8 mouse cellular contexts compared by ENCODE assay signal in the genomic region with DNA sequence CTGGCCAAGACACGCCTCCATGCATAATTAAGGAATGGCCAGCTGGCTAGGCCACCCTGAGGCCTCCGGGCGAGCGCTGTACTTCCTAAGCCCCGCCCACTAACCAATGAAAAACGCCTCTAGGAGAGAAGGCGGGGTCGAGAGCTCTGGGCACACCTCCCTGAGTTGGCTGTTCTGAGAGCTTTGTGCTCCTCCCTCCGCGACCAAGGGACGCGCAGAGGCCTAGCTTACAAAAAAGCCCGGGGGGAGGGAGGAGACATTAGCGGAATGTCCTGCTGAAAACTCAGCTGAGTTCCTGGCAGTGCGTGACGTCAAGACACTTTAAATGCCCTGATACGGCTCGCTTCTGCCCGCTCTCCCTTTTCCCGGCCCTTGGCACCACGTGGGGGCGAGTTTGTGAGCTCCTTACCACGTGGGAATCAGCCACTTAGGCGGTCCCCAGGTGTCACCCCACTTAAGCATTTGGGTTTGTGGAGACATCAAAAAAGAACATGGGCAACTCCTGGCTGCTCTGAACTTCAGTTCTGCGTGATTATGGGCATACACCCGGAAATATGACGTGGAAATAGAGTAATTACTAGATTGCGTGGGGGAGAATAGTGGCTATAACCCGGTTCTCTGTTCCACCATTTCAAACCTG. TPM values are rescaled to one million over a fixed set of nuclear protein-coding genes. Genes with fewer than 3 reads are reported as not detected.
A peak's percentile ranks its signal among the peaks of the same experiment; 100 is the strongest.
DNase-seq lines count a peak whose midpoint lies in the region.

A gene (minus strand): TSS at position 29 of the 640 bp plus-strand sequence.

- peak within 1 kb of the TSS; percentile 100 for H3K4me3 ChIP-seq in megakaryocyte, embryonic 14.5 days (replicated peaks)

- H3K9me3 ChIP-seq in megakaryocyte, embryonic 14.5 days: no peaks in the 10 kb centered on the region

- H3K27me3 ChIP-seq in megakaryocyte, embryonic 14.5 days (replicated peaks): no peaks in the 10 kb centered on the region

- H3K4me1 ChIP-seq in megakaryocyte, embryonic 14.5 days: peaks cover 51% of the 10 kb centered on the region

- peaks cover 18% of the 10 kb centered on the region for H3K36me3 ChIP-seq in megakaryocyte, embryonic 14.5 days (replicated peaks; ENCODE audit: low read length)

- DNase-seq in ZHBTc4 (ENCODE audit: low read depth, low spot score): peak; percentile 99
- peak; percentile 100 for DNase-seq in cerebellum, postnatal 4 days (ENCODE audit: low spot score in 2 of 2)
- DNase-seq in gastrocnemius, adult 8-10 months (ENCODE audit: low spot score in 2 of 2): peak; percentile 99 to 100
- peak; percentile 100 for DNase-seq in hindlimb bud, embryonic 11.5 days (ENCODE audit: extremely low spot score, low read depth, low spot score)
- DNase-seq in left cerebral cortex, adult 8-10 months (ENCODE audit: low spot score in 2 of 2): peak; percentile 98 to 99
- peak; percentile 99 to 100 for DNase-seq in right cerebral cortex, postnatal 10 days (ENCODE audit: low spot score in 2 of 2)
- peak; percentile 100 for DNase-seq in urinary bladder, postnatal 25 days (ENCODE audit: low spot score)

RNA-seq across cellular contexts. Expression of the gene that starts here (rescaled TPM):
- total RNA-seq in gastrocnemius, adult 8-10 months (2022): 10 to 100 TPM; 32.9 to 41.1 (median 37.5) TPM
- total RNA-seq in left cerebral cortex, adult 8-10 months (2022): 10 to 100 TPM; 39.0 to 54.7 (median 46.3) TPM
- 63.3 and 82.6 TPM in 2 replicates for polyA plus RNA-seq in megakaryocyte, embryonic 14.5 days (2012; ENCODE audit: insufficient read depth, low replicate concordance)

Comparison
In these comparisons a context has a peak if more than half of its experiments do, and no peak if none do; other contexts are left out.
1. Peak in every context shown above with its lines: DNase-seq and H3K4me3 ChIP-seq.